In the genomic region with DNA sequence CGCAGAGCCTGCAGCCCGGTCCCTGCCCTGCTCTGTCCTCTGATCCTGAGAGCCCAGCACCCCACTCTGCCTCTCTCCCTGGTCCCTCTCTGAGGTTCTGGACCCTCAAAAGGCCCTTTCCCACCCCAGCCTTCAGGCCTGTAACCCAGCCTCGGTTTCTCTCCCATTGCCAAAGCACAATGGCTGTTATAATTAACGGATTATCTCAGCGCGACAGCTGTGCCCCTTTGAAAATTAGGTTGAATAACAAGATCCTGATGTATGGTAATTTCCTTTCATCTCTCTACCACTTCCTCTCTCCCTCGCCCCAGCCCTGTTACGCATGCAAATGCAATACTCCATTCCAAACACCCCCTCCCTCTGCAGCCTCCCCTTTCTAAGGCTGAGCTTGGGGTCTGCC, we compare ENCODE assay signal across 8 mouse cellular contexts. TPM values are rescaled to one million over a fixed set of nuclear protein-coding genes. Genes with fewer than 3 reads are reported as not detected.
DNase-seq lines count a peak whose midpoint lies in the region; ATAC-seq and TF ChIP-seq lines count a peak whose summit lies in the region.

No protein-coding gene starts in this region.

- 16% methylated on average over 8 of the region's 8 CpGs for WGBS in hindbrain, embryonic 13.5 days
- 21% methylated on average over 8 of the region's 8 CpGs for WGBS in neural tube, embryonic 13.5 days

- TF ChIP-seq POLR2A in cortical plate, adult 2 months (IDR thresholded peaks at IDR 0.05; ENCODE audit: extremely low read depth, insufficient read depth, low read length) = no peak

- H3K36me3 ChIP-seq in hindbrain, embryonic 13.5 days = no peaks in the 10 kb centered on the region
- no peaks in the 10 kb centered on the region for H3K36me3 ChIP-seq in neural tube, embryonic 13.5 days

- H3K4me1 ChIP-seq in cortical plate, adult 2 months (ENCODE audit: control insufficient read depth, insufficient read depth, low read length) = peaks cover 15% of the 10 kb centered on the region; the same call in 1 of the 2 replicates
- H3K4me1 ChIP-seq in hindbrain, embryonic 13.5 days (replicated peaks) = peaks cover 92% of the 10 kb centered on the region
- peaks cover 89% of the 10 kb centered on the region for H3K4me1 ChIP-seq in neural tube, embryonic 13.5 days (replicated peaks)

- H3K9ac ChIP-seq in hindbrain, embryonic 13.5 days = peak overlapping the region; percentile 43; the same call in 1 of the 2 replicates
- 0 out of 2 replicates have a peak overlapping the region, but pooled peaks have one; percentile 31 for H3K9ac ChIP-seq in neural tube, embryonic 13.5 days

- no peaks in the 10 kb centered on the region for H3K9me3 ChIP-seq in hindbrain, embryonic 13.5 days
- H3K9me3 ChIP-seq in neural tube, embryonic 13.5 days = no peaks in the 10 kb centered on the region

- peak overlapping the region; percentile 12 for H3K27ac ChIP-seq in cortical plate, adult 2 months (ENCODE audit: insufficient read depth, low read length)
- H3K27ac ChIP-seq in hindbrain, embryonic 13.5 days = peak overlapping the region; percentile 89
- peak overlapping the region; percentile 84 for H3K27ac ChIP-seq in neural tube, embryonic 13.5 days (replicated peaks)

- no peak overlapping the region for H3K4me2 ChIP-seq in hindbrain, embryonic 13.5 days
- H3K4me2 ChIP-seq in neural tube, embryonic 13.5 days = 0 out of 2 replicates have a peak overlapping the region, but pooled peaks have one; percentile 13

- H3K27me3 ChIP-seq in hindbrain, embryonic 13.5 days = peaks cover 4% of the 10 kb centered on the region; the same call in 1 of the 2 replicates
- no peaks in the 10 kb centered on the region for H3K27me3 ChIP-seq in neural tube, embryonic 13.5 days

- no peak overlapping the region for H3K4me3 ChIP-seq in cortical plate, adult 2 months (ENCODE audit: insufficient read depth, low read length)
- H3K4me3 ChIP-seq in hindbrain, embryonic 13.5 days = no peak overlapping the region
- H3K4me3 ChIP-seq in neural tube, embryonic 13.5 days = no peak overlapping the region

- peak; percentile 39 to 61 for DNase-seq in CD8-positive naive resting alpha-beta T cell, adult 2 months (ENCODE audit: low read depth in 2 of 2, low spot score in 2 of 2)
- no peak for DNase-seq in adipocyte (ENCODE audit: low spot score)
- DNase-seq in left cerebral cortex, adult 9 months (ENCODE audit: low spot score in 2 of 2) = no peak
- no peak for DNase-seq in gastrocnemius, postnatal 4 days (ENCODE audit: low spot score in 2 of 2)
- DNase-seq in left cerebral cortex, postnatal 10 days (ENCODE audit: extremely low spot score in 1 of 2, low spot score in 2 of 2) = no peak

- ATAC-seq in hindbrain, embryonic 13.5 days (ENCODE audit: low FRiP score) = 0 out of 2 replicates have a peak, but pooled peaks have one; percentile 6
- ATAC-seq in neural tube, embryonic 13.5 days (ENCODE audit: low read depth) = 0 out of 2 replicates have a peak, but pooled peaks have one; percentile 16

- intact Hi-C loops in left cerebral cortex, postnatal 10 days (cut with DNase I) = no loop called here

- no peak for TF ChIP-seq CTCF in cortical plate, adult 2 months (IDR thresholded peaks at IDR 0.05; ENCODE audit: extremely low read depth, insufficient read depth, low read length)

RNA-seq across cellular contexts. Expression of gene Elfn2, which starts 35.1 kb away (rescaled TPM):
- polyA plus RNA-seq in cortical plate, adult 2 months (2012; rRNA removed) = 59.2 and 65.2 TPM in 2 replicates
- 4.6 and 5.0 TPM in 2 replicates for polyA plus RNA-seq in hindbrain, embryonic 13.5 days (2015; fragmentation: Nextera tagmentation; extraction: Ambion mirVana)
- polyA plus RNA-seq in neural tube, embryonic 13.5 days (2015; fragmentation: Nextera tagmentation; extraction: Ambion mirVana) = 5.5 and 6.0 TPM in 2 replicates
- total RNA-seq in gastrocnemius, postnatal 4 days (2021) = under 1 TPM; 0.27 to 0.70 TPM
- 100 to 1,000 TPM in 1 of 2 experiments, 10 to 100 TPM in 1; 92.2 to 116 TPM for total RNA-seq in left cerebral cortex, postnatal 10 days (2021)

Comparison
In these comparisons a context has a peak if more than half of its experiments do, and no peak if none do; other contexts are left out.
1. DNase-seq: peak in CD8-positive naive resting alpha-beta T cell, adult 2 months (2 of 2); none in adipocyte (single experiment), left cerebral cortex, adult 9 months (0 of 2), gastrocnemius, postnatal 4 days (0 of 2) and left cerebral cortex, postnatal 10 days (0 of 2).
2. H3K27ac ChIP-seq: peak in every context shown above with its lines; median percentile 89 in hindbrain, embryonic 13.5 days; 84 in neural tube, embryonic 13.5 days; 12 in cortical plate, adult 2 months.